Mouse (Mus musculus) cortical plate, adult 2 months (tissue): ENCODE data around the gene Olfr1242.
A peak's percentile ranks its signal among the peaks of the same experiment; 100 is the strongest.

Experiments used
- CTCF ChIP-seq: fragments of 200-500 bp; IDR thresholded peaks from 2 replicates; pipeline ENCODE4 v1.5.1; 2011; ENCODE audit warnings: mild to moderate bottlenecking, control low read depth, low read length; ENCODE audit not compliant: insufficient read depth; ENCODE audit errors: extremely low read depth
- POLR2A ChIP-seq: fragments of 200-500 bp; IDR thresholded peaks from 2 replicates; pipeline ENCODE4 v1.6.1; 2011; ENCODE audit warnings: mild to moderate bottlenecking, low read length, control low read depth; ENCODE audit not compliant: insufficient read depth; ENCODE audit errors: extremely low read depth

- TF ChIP-seq POLR2A (no peak), CTCF (0 out of 2 replicates have a peak, but pooled peaks have one; percentile 8)
These were observed 46.4 kb upstream of the Olfr1242 start for GRCm38 (mm10) chr2:89544516-89544915.
